Mouse (Mus musculus): ENCODE data around the gene Iqce. TPM values are rescaled to one million over a fixed set of nuclear protein-coding genes. Genes with fewer than 3 reads are reported as not detected.
A peak's percentile ranks its signal among the peaks of the same experiment; 100 is the strongest.

The Iqce gene
- polyA plus RNA-seq, 1 experiment from 2014 or later: 31.0 TPM

DNA sequence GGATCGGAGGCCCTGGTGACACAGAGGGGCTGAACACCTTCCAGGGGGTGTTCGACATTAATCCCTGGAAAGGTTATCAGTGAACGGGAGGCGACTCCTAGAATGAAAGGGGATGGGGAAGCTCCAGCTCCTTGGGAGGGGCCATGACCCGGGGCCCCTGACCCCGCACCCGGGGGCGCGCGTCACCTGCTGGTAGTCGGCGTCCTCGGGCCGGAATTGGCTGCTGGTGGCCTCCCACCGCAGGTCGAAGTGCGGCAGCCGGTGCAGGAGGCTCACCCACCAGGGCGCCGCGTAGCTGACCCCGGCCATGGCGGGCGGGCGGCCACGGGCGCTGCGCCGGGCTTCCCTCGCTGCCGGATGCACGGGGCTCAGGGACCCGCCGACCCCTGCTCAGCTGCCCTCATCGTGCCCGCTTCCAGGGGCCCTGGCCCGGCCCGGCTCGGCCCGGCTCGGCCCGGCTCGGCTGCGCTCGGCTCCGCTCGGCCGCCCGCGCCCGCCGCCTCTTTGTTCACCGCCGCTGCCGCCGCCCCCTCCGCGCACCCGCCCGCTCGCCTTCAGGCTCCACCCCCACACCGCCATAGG lies 53.6 kb downstream of the Iqce start, which contains the start of gene Ttyh3:
TSS of gene Ttyh3 (minus strand) at position 513 of the 582 bp plus-strand sequence.
- Histone ChIP-seq H3K4me1 (replicated peaks; ENCODE audit: control insufficient read depth, insufficient read depth, low read length) (peaks cover 18% of the 10 kb centered on the region), H3K36me3 (ENCODE audit: control insufficient read depth, insufficient read depth, low read length) (peaks cover 6% of the 10 kb centered on the region; the same call in 1 of the 2 replicates), H3K27me3 (ENCODE audit: control insufficient read depth, insufficient read depth, low read length) (no peaks in the 10 kb centered on the region), H3K9me3 (ENCODE audit: control insufficient read depth, low read length) (no peaks in the 10 kb centered on the region), H3K4me2 (ENCODE audit: low read depth, low read length, severe bottlenecking) (peak within 1 kb of the TSS; percentile 91), H3K4me3 (ENCODE audit: low read depth, low read length) (peak within 1 kb of the TSS; percentile 97), H3K27ac (ENCODE audit: low read depth, low read length) (peak within 1 kb of the TSS; percentile 79), H3K9ac (ENCODE audit: low read length) (peak within 1 kb of the TSS; percentile 100)
- no peak for DNase-seq (ENCODE audit: low spot score)
- ATAC-seq (replicated peaks; ENCODE audit: low FRiP score): 0 out of 2 replicates have a peak, but pooled peaks have one; percentile 4
- under 1% methylated on average over 52 of the region's 62 CpGs for WGBS

DNA sequence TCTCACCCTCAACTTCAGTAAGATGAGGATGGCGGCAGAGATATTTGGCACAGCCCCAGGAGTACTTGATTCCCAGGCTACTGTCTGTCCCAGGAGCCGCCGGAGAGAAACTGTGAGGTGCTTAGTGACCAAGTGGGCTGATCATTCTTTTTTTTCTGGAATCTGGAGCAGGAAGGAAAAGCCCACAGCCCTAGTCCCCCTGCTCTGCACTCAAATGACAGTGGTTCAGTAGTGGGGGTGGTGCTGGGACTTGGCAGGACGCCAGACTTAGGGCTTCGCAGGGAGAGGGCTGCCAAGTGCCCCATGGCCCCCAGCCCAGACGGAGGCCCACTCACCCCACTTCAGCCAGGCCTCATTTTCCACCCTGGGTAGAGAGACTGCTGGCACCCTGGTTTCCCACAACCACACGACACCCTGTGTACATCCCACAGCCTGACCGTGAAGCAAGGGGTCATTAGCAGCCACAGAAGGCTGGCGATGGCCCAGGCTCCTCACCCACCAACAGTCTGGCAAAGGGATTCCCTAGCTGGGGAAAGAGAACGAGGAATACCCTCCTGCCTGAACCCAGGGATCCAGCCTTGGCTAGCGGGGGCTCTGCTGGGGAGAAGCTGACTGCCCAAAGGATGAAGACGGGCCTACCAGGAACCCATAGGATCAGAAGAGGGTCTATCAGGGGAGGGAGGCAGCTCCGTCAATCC lies 54.2 kb downstream of the Iqce start:
- H3K9ac ChIP-seq (ENCODE audit: low read length): peak overlapping the region; percentile 100
- WGBS: 3% methylated on average over 13 of the region's 13 CpGs
- DNase-seq (ENCODE audit: low spot score) (peak; percentile 76), ATAC-seq (replicated peaks; ENCODE audit: low FRiP score) (peak; percentile 31)
- no peaks in the 10 kb centered on the region for H3K27me3 ChIP-seq (ENCODE audit: control insufficient read depth, insufficient read depth, low read length)
- H3K9me3 ChIP-seq (ENCODE audit: control insufficient read depth, low read length): no peaks in the 10 kb centered on the region
- H3K4me2 ChIP-seq (ENCODE audit: low read depth, low read length, severe bottlenecking): peak overlapping the region; percentile 91
- peaks cover 18% of the 10 kb centered on the region for H3K4me1 ChIP-seq (replicated peaks; ENCODE audit: control insufficient read depth, insufficient read depth, low read length)
- peaks cover 6% of the 10 kb centered on the region; the same call in 1 of the 2 replicates for H3K36me3 ChIP-seq (ENCODE audit: control insufficient read depth, insufficient read depth, low read length)
- peak overlapping the region; percentile 97 for H3K4me3 ChIP-seq (ENCODE audit: low read depth, low read length)
- peak overlapping the region; percentile 79 for H3K27ac ChIP-seq (ENCODE audit: low read depth, low read length)

DNA sequence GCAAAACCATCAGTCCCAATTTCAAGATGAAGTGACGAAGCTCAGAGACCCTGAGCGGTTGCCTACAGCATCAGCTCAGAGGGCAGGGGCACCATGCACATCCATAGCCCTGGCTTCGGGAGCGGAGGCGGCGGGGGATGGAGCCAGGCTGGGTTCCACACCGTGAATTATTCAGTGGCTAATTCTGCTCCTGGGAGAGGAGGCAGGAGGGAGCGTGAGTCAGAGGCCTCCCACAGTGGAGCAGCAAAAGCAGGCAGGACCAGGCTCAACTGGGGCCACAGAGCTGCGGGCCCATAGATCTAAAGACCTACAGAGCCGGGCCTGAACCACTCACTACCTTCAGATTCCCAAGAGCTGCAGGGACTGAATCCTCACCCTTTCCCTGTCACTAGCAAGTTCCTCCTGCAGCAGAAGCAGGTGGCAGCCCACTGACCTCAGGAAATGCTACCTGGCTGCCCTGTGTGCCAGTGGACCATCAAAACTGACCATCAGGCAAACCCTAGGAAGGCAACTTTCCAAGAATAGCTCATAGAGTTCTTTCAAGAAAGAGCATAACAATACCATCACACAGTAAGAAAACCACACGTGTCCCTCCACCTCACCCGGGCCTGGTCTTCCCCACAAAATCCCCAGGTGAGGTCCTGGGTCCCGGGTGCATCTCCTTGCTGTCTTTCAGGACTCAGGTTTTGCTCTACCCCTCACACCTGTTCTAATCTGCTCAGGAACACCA lies 55.0 kb downstream of the Iqce start:
- ATAC-seq (replicated peaks; ENCODE audit: low FRiP score): no peak
- Histone ChIP-seq H3K4me3 (ENCODE audit: low read depth, low read length) (peak overlapping the region; percentile 97), H3K4me1 (replicated peaks; ENCODE audit: control insufficient read depth, insufficient read depth, low read length) (peaks cover 18% of the 10 kb centered on the region), H3K9me3 (ENCODE audit: control insufficient read depth, low read length) (no peaks in the 10 kb centered on the region), H3K27ac (ENCODE audit: low read depth, low read length) (no peak overlapping the region), H3K9ac (ENCODE audit: low read length) (peak overlapping the region; percentile 100), H3K36me3 (ENCODE audit: control insufficient read depth, insufficient read depth, low read length) (peaks cover 6% of the 10 kb centered on the region; the same call in 1 of the 2 replicates), H3K27me3 (ENCODE audit: control insufficient read depth, insufficient read depth, low read length) (no peaks in the 10 kb centered on the region), H3K4me2 (ENCODE audit: low read depth, low read length, severe bottlenecking) (peak overlapping the region; percentile 91)
- DNase-seq (ENCODE audit: low spot score): no peak
- 50% methylated on average over 13 of the region's 13 CpGs for WGBS

DNA sequence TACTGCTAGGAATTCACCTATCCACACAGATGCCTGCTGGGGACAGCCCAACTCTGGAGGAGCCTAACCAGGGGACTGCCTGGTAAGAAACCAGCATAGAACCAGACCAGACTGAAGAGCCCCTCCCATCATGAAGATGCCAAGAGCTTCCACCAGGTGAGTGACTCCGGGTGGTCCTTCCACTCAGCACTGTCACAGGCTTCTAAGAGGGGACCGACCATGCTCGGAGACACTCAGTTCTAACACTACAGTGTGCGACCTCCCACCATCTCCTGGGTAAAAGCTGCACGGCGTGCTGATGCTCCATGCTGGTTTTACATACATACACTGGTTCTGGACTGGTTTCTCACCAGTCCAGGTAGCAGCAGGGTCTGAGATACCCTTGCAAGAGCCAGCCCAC lies 56.0 kb downstream of the Iqce start:
- Histone ChIP-seq H3K27ac (ENCODE audit: low read depth, low read length) (no peak overlapping the region), H3K4me3 (ENCODE audit: low read depth, low read length) (peak overlapping the region; percentile 97), H3K9ac (ENCODE audit: low read length) (peak overlapping the region; percentile 100), H3K9me3 (ENCODE audit: control insufficient read depth, low read length) (no peaks in the 10 kb centered on the region), H3K36me3 (ENCODE audit: control insufficient read depth, insufficient read depth, low read length) (peaks cover 6% of the 10 kb centered on the region; the same call in 1 of the 2 replicates), H3K27me3 (ENCODE audit: control insufficient read depth, insufficient read depth, low read length) (no peaks in the 10 kb centered on the region), H3K4me2 (ENCODE audit: low read depth, low read length, severe bottlenecking) (peak overlapping the region; percentile 91), H3K4me1 (replicated peaks; ENCODE audit: control insufficient read depth, insufficient read depth, low read length) (peaks cover 24% of the 10 kb centered on the region)
- WGBS: 95% methylated on average over 6 of the region's 6 CpGs
- no peak for ATAC-seq (replicated peaks; ENCODE audit: low FRiP score)
- no peak for DNase-seq (ENCODE audit: low spot score)

DNA sequence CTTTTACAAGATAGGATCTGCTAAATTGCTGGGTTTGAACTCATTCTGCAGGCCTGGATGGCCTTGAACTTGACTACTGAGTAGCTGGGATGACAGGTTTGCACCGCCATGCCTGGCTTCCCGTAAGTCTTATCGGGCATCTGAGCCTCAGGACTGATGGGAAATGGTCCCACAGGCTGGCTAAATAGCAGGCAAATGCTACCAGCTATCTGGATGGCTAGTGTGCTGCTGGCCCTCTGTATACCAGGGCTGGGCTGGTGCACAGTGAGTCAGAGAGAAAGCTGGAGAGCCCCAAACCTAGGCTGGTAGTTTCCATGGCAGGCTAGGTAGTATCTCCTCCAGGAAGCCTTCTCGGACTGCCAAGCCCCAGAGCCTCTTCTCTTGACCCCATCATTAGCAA lies 56.7 kb downstream of the Iqce start:
- no peak overlapping the region; the same call in 1 of the 2 replicates for H3K9ac ChIP-seq (ENCODE audit: low read length)
- H3K27ac ChIP-seq (ENCODE audit: low read depth, low read length): no peak overlapping the region
- no peak overlapping the region for H3K4me3 ChIP-seq (ENCODE audit: low read depth, low read length)

DNA sequence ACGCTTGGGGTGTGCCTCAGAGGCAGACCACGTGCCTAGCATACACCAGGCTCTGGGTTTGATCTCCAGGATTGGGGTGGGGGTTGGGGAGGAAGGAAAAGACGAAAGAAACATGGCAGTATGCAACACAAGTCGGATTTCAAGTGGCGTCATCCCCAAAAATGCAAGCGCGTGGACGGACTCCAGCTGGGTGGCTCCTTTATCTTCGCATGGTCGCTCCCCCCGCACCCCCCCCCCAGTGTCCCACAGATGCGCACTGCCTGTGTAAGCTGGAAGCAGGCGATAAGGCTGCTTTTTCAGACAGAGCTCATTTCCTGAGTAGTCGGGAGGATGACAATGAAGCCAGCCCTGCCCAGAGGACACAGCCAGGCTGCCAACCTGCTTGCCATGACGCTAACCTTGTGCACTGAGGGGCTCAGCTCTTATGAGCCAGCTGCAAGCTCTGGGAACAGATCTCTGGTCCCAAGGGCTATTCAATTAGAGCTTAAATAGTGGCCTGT lies 57.4 kb downstream of the Iqce start:
- H3K4me2 ChIP-seq (ENCODE audit: low read depth, low read length, severe bottlenecking): no peak overlapping the region
- no peaks in the 10 kb centered on the region for H3K9me3 ChIP-seq (ENCODE audit: control insufficient read depth, low read length)
- H3K9ac ChIP-seq (ENCODE audit: low read length): no peak overlapping the region
- 86% methylated on average over 15 of the region's 15 CpGs for WGBS
- no peaks in the 10 kb centered on the region for H3K27me3 ChIP-seq (ENCODE audit: control insufficient read depth, insufficient read depth, low read length)
- H3K36me3 ChIP-seq (ENCODE audit: control insufficient read depth, insufficient read depth, low read length): peaks cover 10% of the 10 kb centered on the region; the same call in 1 of the 2 replicates
- H3K4me3 ChIP-seq (ENCODE audit: low read depth, low read length): no peak overlapping the region
- ATAC-seq (replicated peaks; ENCODE audit: low FRiP score) (no peak), DNase-seq (ENCODE audit: low spot score) (no peak)
- peaks cover 24% of the 10 kb centered on the region for H3K4me1 ChIP-seq (replicated peaks; ENCODE audit: control insufficient read depth, insufficient read depth, low read length)
- no peak overlapping the region for H3K27ac ChIP-seq (ENCODE audit: low read depth, low read length)

More for the DNA sequence above, 56.7 kb downstream of the Iqce start:
- Histone ChIP-seq H3K9me3 (ENCODE audit: control insufficient read depth, low read length) (no peaks in the 10 kb centered on the region), H3K4me2 (ENCODE audit: low read depth, low read length, severe bottlenecking) (0 out of 2 replicates have a peak overlapping the region, but pooled peaks have one; percentile 15), H3K36me3 (ENCODE audit: control insufficient read depth, insufficient read depth, low read length) (peaks cover 6% of the 10 kb centered on the region; the same call in 1 of the 2 replicates), H3K4me1 (replicated peaks; ENCODE audit: control insufficient read depth, insufficient read depth, low read length) (peaks cover 24% of the 10 kb centered on the region), H3K27me3 (ENCODE audit: control insufficient read depth, insufficient read depth, low read length) (no peaks in the 10 kb centered on the region)
- DNase-seq (ENCODE audit: low spot score) (no peak), ATAC-seq (replicated peaks; ENCODE audit: low FRiP score) (no peak)
- WGBS: 94% methylated on average over 4 of the region's 4 CpGs

DNA sequence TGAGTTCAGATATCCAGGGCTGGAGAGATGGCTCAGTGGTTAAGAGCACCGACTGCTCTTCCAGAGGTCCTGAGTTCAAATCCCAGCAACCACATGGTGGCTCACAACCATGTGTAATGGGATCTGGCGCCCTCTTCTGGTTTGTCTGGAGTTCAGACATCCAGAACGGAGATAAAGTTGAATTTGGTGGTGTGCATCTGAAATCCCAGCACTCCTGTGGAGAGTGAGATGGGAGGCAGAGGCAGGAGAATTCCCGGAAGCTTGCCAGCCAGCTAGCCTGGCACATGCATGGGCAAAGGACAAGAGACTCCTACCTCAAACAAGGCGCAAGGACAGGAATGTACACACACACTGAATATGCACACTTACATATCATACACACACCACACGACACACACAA lies 57.9 kb downstream of the Iqce start:
- H3K4me3 ChIP-seq (ENCODE audit: low read depth, low read length): no peak overlapping the region
- ATAC-seq (replicated peaks; ENCODE audit: low FRiP score) (no peak), DNase-seq (ENCODE audit: low spot score) (no peak)
- H3K4me1 ChIP-seq (replicated peaks; ENCODE audit: control insufficient read depth, insufficient read depth, low read length): peaks cover 21% of the 10 kb centered on the region
- 88% methylated on average over 6 of the region's 6 CpGs for WGBS
- no peak overlapping the region for H3K4me2 ChIP-seq (ENCODE audit: low read depth, low read length, severe bottlenecking)
- H3K36me3 ChIP-seq (ENCODE audit: control insufficient read depth, insufficient read depth, low read length): peaks cover 10% of the 10 kb centered on the region; the same call in 1 of the 2 replicates
- H3K9ac ChIP-seq (ENCODE audit: low read length): no peak overlapping the region
- H3K27me3 ChIP-seq (ENCODE audit: control insufficient read depth, insufficient read depth, low read length): no peaks in the 10 kb centered on the region
- no peaks in the 10 kb centered on the region for H3K9me3 ChIP-seq (ENCODE audit: control insufficient read depth, low read length)
- no peak overlapping the region for H3K27ac ChIP-seq (ENCODE audit: low read depth, low read length)

DNA sequence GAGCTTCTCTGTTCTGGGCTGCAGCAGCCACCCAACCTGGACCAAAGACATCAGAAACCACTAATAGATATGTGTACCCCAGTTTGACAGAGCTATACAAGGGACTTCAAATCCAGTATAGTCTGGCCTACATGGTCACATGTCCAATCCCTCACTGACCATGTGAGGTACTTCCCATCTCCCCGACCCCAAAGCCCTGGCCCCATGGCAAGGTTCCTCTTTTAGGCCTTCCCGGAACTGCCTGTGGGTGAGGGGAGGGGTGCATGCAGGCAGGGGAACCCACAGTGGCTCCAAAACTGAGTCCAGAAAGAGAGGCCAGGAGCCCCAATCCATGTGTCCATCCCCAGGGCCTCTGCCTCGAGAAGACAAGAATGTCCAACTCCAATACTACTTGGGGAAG lies 60.1 kb downstream of the Iqce start:
- no peak overlapping the region for H3K4me2 ChIP-seq (ENCODE audit: low read depth, low read length, severe bottlenecking)
- H3K27me3 ChIP-seq (ENCODE audit: control insufficient read depth, insufficient read depth, low read length): no peaks in the 10 kb centered on the region
- ATAC-seq (replicated peaks; ENCODE audit: low FRiP score): no peak
- peaks cover 21% of the 10 kb centered on the region for H3K4me1 ChIP-seq (replicated peaks; ENCODE audit: control insufficient read depth, insufficient read depth, low read length)
- no peaks in the 10 kb centered on the region for H3K9me3 ChIP-seq (ENCODE audit: control insufficient read depth, low read length)
- 80% methylated on average over 3 of the region's 3 CpGs for WGBS
- no peak overlapping the region for H3K9ac ChIP-seq (ENCODE audit: low read length)
- H3K36me3 ChIP-seq (ENCODE audit: control insufficient read depth, insufficient read depth, low read length): peaks cover 14% of the 10 kb centered on the region; the same call in 1 of the 2 replicates
- no peak overlapping the region for H3K4me3 ChIP-seq (ENCODE audit: low read depth, low read length)
- H3K27ac ChIP-seq (ENCODE audit: low read depth, low read length): no peak overlapping the region
- DNase-seq (ENCODE audit: low spot score): no peak

All from forebrain, embryonic 11.5 days (tissue).